Mouse (Mus musculus) E14TG2a.4 (cell line): ENCODE data around the gene Sh3glb2.

Experiments
- CTCF ChIP-seq: conservative IDR thresholded peaks from 2 replicates; pipeline ENCODE4 v1.5.1; 2014; ENCODE audit warnings: low read length
- NANOG ChIP-seq: IDR thresholded peaks from 2 replicates; pipeline ENCODE4 v1.6.1; 2014; ENCODE audit warnings: borderline replicate concordance, low read length, mixed read lengths

DNA sequence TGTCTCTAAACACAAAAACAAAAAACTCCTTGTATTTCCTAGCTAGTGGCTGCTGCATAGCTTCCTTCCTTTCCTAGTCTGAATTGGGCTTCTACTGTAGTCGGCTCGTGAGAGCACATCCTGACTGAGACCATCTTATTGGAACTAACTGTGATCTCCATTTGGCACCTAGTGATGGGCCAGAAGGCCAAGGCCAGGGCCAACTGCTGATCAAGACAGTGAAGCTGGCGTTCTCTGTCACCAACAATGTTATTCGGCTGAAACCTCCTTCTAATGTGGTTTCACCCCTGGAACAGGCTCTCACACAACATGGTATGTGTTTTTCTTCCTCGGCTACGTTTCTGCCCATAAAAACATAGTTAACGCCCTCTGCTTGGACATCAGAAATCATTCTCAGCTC, 31.9 kb downstream of the Sh3glb2 start:
- TF ChIP-seq CTCF: no peak
- no peak for TF ChIP-seq NANOG
